Mouse (Mus musculus) C2C12 (cell line): Measurements from ENCODE around the gene Irak1bp1.

ENCODE experiments used
- CTCF ChIP-seq: IDR thresholded peaks from one replicate; pipeline ENCODE4 v1.5.1; 2011; ENCODE audit not compliant: control insufficient read depth, insufficient read depth, insufficient read length
- FOSL1 ChIP-seq: IDR thresholded peaks from one replicate; pipeline ENCODE4 v1.8.0; 2011; ENCODE audit warnings: mild to moderate bottlenecking, low read length; ENCODE audit not compliant: poor library complexity, insufficient read depth, severe bottlenecking
- MAX ChIP-seq: IDR thresholded peaks from one replicate; pipeline ENCODE4 v1.6.1; 2011; ENCODE audit warnings: mild to moderate bottlenecking, control low read depth
- USF1 ChIP-seq: IDR thresholded peaks from one replicate; pipeline ENCODE4 v1.6.1; 2011; ENCODE audit warnings: low read depth, mild to moderate bottlenecking, control low read depth, moderate library complexity

DNA sequence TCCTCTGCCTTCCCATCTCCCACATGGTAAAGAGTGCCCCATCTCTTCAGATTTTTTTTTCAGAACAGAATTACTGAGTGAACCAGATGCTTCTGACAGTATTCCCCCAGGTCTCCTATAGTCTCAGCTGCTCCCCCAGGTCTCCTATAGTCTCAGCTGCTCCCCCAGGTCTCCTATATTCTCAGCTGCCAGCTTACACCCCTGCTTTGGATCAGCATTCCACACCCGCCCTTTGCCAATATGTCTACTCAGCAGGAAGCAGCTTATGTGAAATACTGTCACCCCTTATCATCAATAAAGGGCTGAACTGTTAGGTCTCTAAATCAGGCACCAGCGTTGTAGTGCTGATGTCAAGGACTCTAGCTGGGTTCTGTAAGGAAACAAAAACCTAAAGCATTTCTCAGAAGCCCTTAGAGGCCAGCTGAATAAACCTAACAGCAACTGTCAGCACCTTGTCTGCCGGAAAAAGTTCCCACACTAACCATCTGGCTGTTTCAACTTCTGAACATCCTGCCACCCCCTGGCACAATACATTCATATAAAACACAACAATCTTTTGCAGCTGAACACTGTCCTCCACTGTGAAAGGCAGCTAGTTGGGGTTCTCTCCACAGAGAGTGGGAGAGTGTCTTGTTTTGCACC, 25.8 kb downstream of the Irak1bp1 start:
- TF ChIP-seq FOSL1 (no peak), MAX (no peak), USF1 (no peak), CTCF (no peak)
